Mouse (Mus musculus) bone marrow, adult 2 months (tissue): Measurements from ENCODE around the gene Gm49601.

Experiments used
- CTCF ChIP-seq: fragments of 200-500 bp; IDR thresholded peaks from 2 replicates; pipeline ENCODE4 v1.5.1; 2011; ENCODE audit warnings: low read length, control low read depth; ENCODE audit not compliant: control insufficient read depth, insufficient read depth
- POLR2A ChIP-seq: fragments of 200-500 bp; IDR thresholded peaks from 2 replicates; pipeline ENCODE4 v1.6.1; 2011; ENCODE audit warnings: low read depth, mild to moderate bottlenecking, control low read depth, low read length, borderline replicate concordance; ENCODE audit not compliant: control insufficient read depth

DNA sequence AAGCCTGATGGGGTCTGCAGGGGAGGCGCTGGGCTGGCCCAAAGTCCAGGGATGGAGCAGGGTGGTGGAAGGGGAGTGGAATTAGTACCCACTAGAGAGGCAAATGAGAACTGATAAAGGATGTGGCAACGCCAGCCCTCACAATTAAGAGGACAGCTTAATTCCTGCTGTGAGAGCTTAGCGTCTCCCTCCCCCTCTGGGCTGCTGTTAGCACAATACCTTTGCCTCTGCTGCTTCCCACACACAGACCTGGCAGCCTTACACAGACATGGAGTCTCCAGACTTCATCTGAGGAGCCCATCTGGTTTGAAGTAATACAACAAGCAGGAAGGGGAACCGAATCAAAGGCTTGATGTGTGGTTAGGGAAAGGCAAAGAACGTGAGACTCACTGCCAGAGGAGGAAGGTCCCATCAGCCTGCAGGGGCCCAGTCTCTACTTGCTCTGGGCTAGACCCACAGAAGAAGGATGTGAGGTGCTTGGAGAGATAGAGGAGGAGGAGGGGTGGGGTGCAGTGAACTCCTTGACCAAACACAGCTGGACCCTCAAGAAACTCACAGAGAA, 48.5 kb downstream of the Gm49601 start:
- TF ChIP-seq POLR2A (no peak), CTCF (no peak)
